Mouse (Mus musculus) left cerebral cortex, postnatal 36 days (tissue): ENCODE measurements at regions not wholly inside any gene's neighbourhood (a gene's known extent, or its start where the extent isn't known, plus 50 kb on each side); places are given as distances from the start of the nearest gene placed in this dataset.
A peak's percentile ranks its signal among the peaks of the same experiment; 100 is the strongest.

Experiments
- DNase-seq, 2 experiments: peaks; one replicate each; pipeline ENCODE4 v3.0.0; 2021 to 2022; ENCODE audit warnings: low spot score in 2 of 2, mixed read lengths in 1 of 2
- intact Hi-C: fragments of 180-260 bp; cut with DNase I; formaldehyde crosslinking; loops from one replicate; pipeline ENCODE4 v1.15.1; 2025

DNA sequence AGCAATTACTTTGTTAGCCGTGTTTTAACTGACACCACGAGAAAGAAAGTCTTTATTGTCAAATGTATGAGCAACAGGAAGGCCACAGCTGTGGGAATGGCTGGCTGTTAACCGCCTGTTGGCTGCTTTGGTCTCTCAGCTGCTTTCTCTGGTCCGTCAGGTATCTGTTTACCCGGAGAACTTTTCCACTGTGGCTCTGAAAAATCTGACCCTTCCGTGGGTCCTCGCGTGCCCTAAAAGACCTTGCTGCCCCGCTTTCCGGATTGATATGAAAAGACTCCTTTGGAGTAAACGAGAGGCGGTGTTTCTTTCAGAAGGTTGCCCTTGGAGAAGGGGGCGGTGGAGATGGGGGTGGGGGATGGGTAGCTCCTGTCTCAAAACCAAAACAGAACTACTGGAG lies 75.9 kb downstream of the Sox14 start:
- DNase-seq: no peak
- intact Hi-C loops: no loop called here

DNA sequence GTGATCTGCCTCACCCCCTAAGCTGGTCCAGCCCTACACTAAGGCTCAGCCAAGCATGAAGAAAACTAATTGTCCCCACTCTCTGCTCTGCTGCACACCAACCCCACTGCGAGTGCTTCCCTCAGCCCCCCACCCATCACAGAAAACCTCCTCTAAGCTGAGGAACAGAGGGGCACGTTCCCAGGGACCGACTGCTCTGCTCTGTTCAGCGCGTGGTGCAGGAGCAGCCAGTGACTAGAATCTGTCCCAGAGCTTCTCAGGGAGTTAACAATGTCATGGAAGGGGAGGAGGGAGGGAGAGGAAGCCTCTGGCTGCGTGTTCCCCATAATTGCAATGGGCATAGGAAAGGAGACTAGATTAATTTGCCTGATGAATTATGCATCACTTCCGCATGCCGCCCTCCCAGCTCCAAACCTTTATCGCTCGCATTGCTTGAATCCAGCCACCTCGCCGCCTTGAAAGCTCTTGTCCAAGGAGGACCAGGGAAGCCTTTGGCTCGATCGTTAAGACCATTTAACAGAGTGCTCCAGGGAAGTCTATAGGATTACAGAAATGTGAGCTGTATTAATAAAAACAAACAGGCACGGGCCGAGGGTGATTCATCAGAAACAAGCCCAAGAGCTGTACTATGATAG lies 76.5 kb downstream of the Sox14 start:
- peak in 1 of 2 experiments; percentile 11 for DNase-seq
- intact Hi-C loops: no loop called here

DNA sequence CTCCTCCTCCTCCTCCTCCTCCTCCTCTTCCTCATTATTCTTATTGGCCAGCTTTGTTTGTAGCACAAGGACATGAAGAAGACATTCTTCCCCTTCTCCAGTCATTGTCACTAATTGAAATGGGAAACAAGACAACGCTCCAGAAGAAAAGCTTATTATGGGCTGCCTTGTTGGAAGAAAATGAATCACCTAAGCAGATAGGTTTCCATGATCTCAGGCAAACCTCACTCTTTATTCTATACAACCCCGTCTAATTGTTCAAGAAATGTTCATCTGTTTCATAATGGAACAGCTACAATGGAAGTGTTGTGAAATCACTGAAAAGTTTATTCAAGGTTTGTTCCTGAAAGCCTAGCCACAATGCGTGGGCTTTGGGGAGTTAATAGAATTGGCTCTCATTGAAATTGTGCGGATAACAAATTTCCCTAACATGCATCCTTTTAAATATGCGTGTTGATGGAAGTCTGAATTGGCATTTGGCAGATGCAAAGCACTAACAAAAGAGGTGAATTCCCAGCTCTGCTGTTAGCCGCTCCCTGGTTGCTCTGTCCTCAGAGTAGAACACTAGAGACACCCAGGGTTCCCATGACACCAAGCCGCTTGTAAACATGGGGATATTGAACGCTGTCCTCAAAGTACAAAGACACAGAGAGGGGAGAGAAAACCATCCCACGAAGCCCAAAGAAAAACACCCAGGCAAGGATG lies 78.8 kb downstream of the Sox14 start:
- DNase-seq: no peak
- intact Hi-C loops: no loop called here

DNA sequence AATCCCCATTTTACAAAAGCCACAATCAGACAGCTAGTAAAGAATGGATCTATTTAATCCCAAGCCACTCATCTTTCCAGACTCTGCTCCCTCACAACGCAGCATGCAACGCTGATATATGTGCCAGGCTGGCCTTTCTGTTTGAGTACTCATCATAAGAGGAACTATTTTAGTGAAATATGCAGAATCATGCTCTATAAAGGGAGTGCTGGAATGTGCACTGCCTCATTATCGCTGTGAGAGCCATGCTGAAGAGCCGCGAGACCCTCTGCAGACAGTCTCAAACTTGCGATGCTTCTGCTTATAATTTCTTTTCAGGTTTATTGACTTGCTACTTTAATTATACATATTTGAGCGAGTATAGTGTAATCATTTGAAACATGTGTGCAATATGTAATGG lies 75.6 kb upstream of the Cldn18 start:
- intact Hi-C loops: no loop called here
- DNase-seq: no peak

DNA sequence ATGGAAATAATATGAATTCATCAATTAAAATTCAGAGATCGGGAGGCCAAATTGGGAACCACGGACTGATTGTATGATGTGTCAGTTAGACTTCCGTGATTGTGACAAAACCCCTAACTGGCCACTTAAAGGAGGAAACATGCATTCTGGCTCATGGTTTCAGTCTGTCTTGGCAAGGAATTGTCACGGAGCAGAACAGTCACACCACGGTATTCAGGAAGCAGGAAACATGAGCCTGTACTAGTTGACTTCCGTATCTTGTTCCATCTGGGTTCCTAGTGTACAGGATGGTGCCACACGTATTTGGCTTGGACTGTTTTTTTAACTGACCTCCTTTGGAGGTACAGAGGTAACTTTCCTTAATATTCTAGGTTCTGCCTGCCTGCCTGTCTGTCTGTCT lies 69.8 kb upstream of the Cldn18 start:
- DNase-seq: no peak
- intact Hi-C loops: no loop called here

GRCm38 (mm10) chr9:99783156-99783555 lies 66.1 kb upstream of the Cldn18 start:
- DNase-seq: no peak
- intact Hi-C loops: no loop called here

- DNase-seq: no peak
- intact Hi-C loops: no loop called here
Measured at GRCm38 (mm10) chr9:99782364-99783119, 65.5 kb upstream of the Cldn18 start.

DNA sequence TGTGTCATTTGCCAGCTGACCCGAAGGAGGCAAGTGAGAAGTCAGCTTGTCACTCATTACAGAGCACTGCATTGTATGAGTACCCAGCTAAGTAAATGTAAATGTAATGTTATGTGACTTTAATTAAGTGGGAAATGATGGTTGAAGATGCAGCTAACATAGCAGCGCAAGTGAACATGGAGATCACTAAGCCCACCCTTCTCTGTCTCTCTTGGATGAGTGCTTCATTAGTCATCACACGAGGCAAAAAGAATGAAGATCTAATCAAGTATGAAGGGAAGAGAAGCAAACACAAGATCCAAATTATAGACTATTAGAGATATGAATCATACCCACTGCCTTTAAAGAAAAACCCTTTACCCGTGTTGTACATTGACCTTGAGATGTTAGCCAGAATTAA lies 61.8 kb upstream of the Cldn18 start:
- no peak for DNase-seq
- intact Hi-C loops: no loop called here

GRCm38 (mm10) chr9:99770696-99771095 lies 53.6 kb upstream of the Cldn18 start:
- DNase-seq: no peak
- intact Hi-C loops: loop anchor here (5.0 kb wide), 1 partner anchor 67 kb away; no protein-coding TSS in a partner anchor
